ENCODE assay signal across 15 mouse cellular contexts in genomic region chr1:55061772-55062171, GRCm38 (mm10).
"Had no signal": no experiment of that assay in that cellular context is flagged by ENCODE, and none has a peak within 500 bp of the region (broad histone marks: within the 10 kb centered on the region; RNA-seq: fewer than 3 reads in every experiment).

No protein-coding gene starts in this region.

- H3K4me1 ChIP-seq: intestine, embryonic 15.5 days; lung, embryonic 15.5 days had no signal

- H3K4me3 ChIP-seq: intestine, embryonic 15.5 days; layer of hippocampus, adult 2 months; lung, embryonic 15.5 days had no signal

- H3K27ac ChIP-seq: intestine, embryonic 15.5 days; layer of hippocampus, adult 2 months; lung, embryonic 15.5 days had no signal

- ATAC-seq: intestine, embryonic 15.5 days had no signal

- H3K9me3 ChIP-seq: intestine, embryonic 15.5 days; lung, embryonic 15.5 days had no signal

- DNase-seq: kidney, adult 11 months; kidney, adult 9 months; kidney, postnatal 14 days; kidney, postnatal 4 days; layer of hippocampus, adult 9-11 months; lung, adult 18-20 months; lung, postnatal 14 days; lung, postnatal 4 days; midbrain, embryonic 14.5 days; thymus, adult 18-20 months; thymus, postnatal 36 days had no signal

- H3K27me3 ChIP-seq: intestine, embryonic 15.5 days; lung, embryonic 15.5 days had no signal

- H3K4me2 ChIP-seq: intestine, embryonic 15.5 days; lung, embryonic 15.5 days; midbrain, embryonic 11.5 days had no signal

- H3K9ac ChIP-seq: intestine, embryonic 15.5 days; lung, embryonic 15.5 days had no signal
